Mouse (Mus musculus) forebrain, postnatal 0 days (tissue): Measurements from ENCODE around the gene Ywhah. TPM values are rescaled to one million over a fixed set of nuclear protein-coding genes. Genes with fewer than 3 reads are reported as not detected.
A peak's percentile ranks its signal among the peaks of the same experiment; 100 is the strongest.

ENCODE experiments used
- ATAC-seq: fragments of 200-750 bp; cut with Nextera tagmentation; 2 replicates; pipeline ENCODE4 v1.8.0; 2017; ENCODE audit warnings: mild to moderate bottlenecking, moderate library complexity
- DNase-seq: peaks from one replicate; pipeline ENCODE4 v3.0.0-alpha.2; 2015
- H3K27ac ChIP-seq: fragments of 300-500 bp; sonication (generic); 2 replicates; pipeline ENCODE4 v1.5.1; 2014; ENCODE audit warnings: low read depth, mild to moderate bottlenecking, antibody characterized with exemption, low read length, moderate library complexity, mixed read lengths
- H3K27me3 ChIP-seq: fragments of 300-500 bp; sonication (generic); 2 replicates; pipeline ENCODE4 v1.6.1; 2014; ENCODE audit warnings: mild to moderate bottlenecking, low read length, mixed read lengths; ENCODE audit not compliant: insufficient read depth
- H3K36me3 ChIP-seq: fragments of 300-500 bp; sonication (generic); 2 replicates; pipeline ENCODE4 v1.6.1; 2014; ENCODE audit warnings: mild to moderate bottlenecking, moderate library complexity; ENCODE audit not compliant: insufficient read depth
- H3K4me1 ChIP-seq: fragments of 300-500 bp; sonication (generic); 2 replicates; pipeline ENCODE4 v1.6.1; 2014; ENCODE audit warnings: antibody characterized with exemption; ENCODE audit not compliant: insufficient read depth
- H3K4me2 ChIP-seq: fragments of 300-500 bp; sonication (generic); 2 replicates; pipeline ENCODE4 v1.6.1; 2014; ENCODE audit warnings: low read depth, mild to moderate bottlenecking, moderate library complexity
- H3K4me3 ChIP-seq: fragments of 300-500 bp; sonication (generic); 2 replicates; pipeline ENCODE4 v1.5.1; 2014; ENCODE audit warnings: low read depth, low read length, mixed read lengths
- H3K9ac ChIP-seq: fragments of 300-500 bp; sonication (generic); 2 replicates; pipeline ENCODE4 v1.6.1; 2014; ENCODE audit warnings: mild to moderate bottlenecking
- H3K9me3 ChIP-seq: fragments of 300-500 bp; sonication (generic); 2 replicates; pipeline ENCODE4 v1.6.1; 2016; ENCODE audit warnings: low read length
- CTCF ChIP-seq: sonication (generic); IDR thresholded peaks from 2 replicates; pipeline ENCODE4 v1.5.1; 2016; ENCODE audit warnings: antibody characterized with exemption, control low read depth, low read depth
- WGBS: fragments of 180-500 bp; shearing (Covaris S2); extraction: QIAGEN DNeasy Blood & Tissue Kit; methylation state at CpG from one replicate; pipeline ENCODE4 v1.1.7; 2014; 5-methylcytosine and 5-hydroxymethylcytosine counted together
- polyA plus RNA-seq: library from polyadenylated mRNA; unstranded; fragments of >200 nt; fragmentation: Nextera tagmentation; extraction: Ambion mirVana; gene quantifications from 2 replicates; pipeline ENCODE4 v1.2.1, GENCODE M21; 2015
- total RNA-seq: library from RNA; depleted of rRNA; stranded (reverse); fragments of >200 nt; gene quantifications from 2 replicates; pipeline ENCODE4 v1.2.3, GENCODE M21; 2014

Gene Ywhah
- total and polyA plus RNA-seq, 2 experiments from 2014 or later = 549 to 971 TPM

DNA sequence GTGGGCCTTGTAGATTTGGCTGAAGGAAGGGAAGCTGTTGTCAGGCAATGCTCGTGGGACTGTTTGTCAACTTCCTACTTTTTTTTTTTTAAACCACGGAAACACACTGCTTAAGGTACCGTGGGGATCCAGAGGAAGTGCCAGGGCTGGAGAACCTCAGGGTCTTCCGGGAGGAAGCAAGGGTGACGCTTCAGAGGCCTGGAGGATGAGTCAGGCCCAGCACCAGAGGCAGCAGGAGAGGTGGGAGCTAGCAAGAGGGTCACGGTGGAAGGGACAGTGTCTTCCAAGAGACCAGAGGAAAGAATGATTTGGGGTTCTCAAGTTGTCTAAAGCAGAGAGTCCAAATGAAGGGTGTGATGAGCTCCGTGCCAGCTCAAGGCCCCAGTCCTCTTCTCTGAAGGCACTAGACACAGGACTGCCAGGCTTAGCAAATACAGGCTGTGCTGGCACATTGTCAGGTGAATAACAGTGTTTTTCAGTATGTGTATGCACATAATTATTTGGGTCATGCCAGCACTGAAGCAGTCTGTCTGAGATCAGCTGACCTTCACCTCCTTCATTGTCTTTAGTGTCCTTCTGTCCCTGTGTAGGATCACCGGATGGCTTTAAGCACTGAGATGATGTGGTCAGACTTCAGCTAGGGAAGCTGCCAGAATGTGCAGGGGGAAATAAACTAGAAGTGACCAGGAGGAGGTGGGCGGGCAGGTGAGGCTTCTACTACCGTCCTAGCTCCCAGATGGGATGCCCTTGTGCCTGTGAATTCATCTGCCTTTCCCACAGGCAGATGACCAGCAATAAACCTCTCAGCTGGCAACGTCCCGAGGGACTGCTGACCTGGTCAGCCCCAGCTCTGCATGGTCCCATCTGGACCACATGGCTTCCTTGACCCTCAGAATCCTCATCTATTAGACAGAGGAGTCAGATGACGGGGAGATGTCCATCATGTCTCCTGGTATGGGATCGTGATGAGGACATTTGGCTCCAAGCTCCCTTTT lies 8.5 kb upstream of the Ywhah start:
- peaks cover 31% of the 10 kb centered on the region for H3K4me1 ChIP-seq
- no peaks in the 10 kb centered on the region for H3K36me3 ChIP-seq
- DNase-seq (no peak), ATAC-seq (no peak)
- no peak overlapping the region for H3K4me2 ChIP-seq
- no peaks in the 10 kb centered on the region for H3K9me3 ChIP-seq
- 78% methylated on average over 14 of the region's 14 CpGs for WGBS
- TF ChIP-seq CTCF = no peak
- no peak overlapping the region for H3K4me3 ChIP-seq
- H3K27ac ChIP-seq = 0 out of 2 replicates have a peak overlapping the region, but pooled peaks have one; percentile 40
- H3K9ac ChIP-seq = no peak overlapping the region
- H3K27me3 ChIP-seq = no peaks in the 10 kb centered on the region

- WGBS = 23% methylated on average over 15 of the region's 15 CpGs
- DNase-seq (peak; percentile 46), ATAC-seq (peak; percentile 50)
- peak overlapping the region; percentile 18; the same call in 1 of the 2 replicates for H3K9ac ChIP-seq
- H3K27me3 ChIP-seq = no peaks in the 10 kb centered on the region
- H3K4me2 ChIP-seq = 0 out of 2 replicates have a peak overlapping the region, but pooled peaks have one; percentile 10
- no peaks in the 10 kb centered on the region for H3K36me3 ChIP-seq
- peaks cover 19% of the 10 kb centered on the region for H3K4me1 ChIP-seq
- no peak for TF ChIP-seq CTCF
- H3K27ac ChIP-seq = peak overlapping the region; percentile 40; the same call in 1 of the 2 replicates
- H3K9me3 ChIP-seq = no peaks in the 10 kb centered on the region
- no peak overlapping the region for H3K4me3 ChIP-seq
Measured at GRCm38 (mm10) chr5:33011132-33012106, 7.2 kb upstream of the Ywhah start.

- Histone ChIP-seq H3K27ac (no peak overlapping the region), H3K36me3 (no peaks in the 10 kb centered on the region), H3K4me3 (no peak overlapping the region), H3K9ac (no peak overlapping the region), H3K9me3 (no peaks in the 10 kb centered on the region), H3K4me1 (peaks cover 24% of the 10 kb centered on the region), H3K4me2 (no peak overlapping the region), H3K27me3 (no peaks in the 10 kb centered on the region)
- DNase-seq = no peak
- no peak for TF ChIP-seq CTCF
- WGBS = 62% methylated on average over 1 of the region's 1 CpGs
- ATAC-seq = no peak
Measured at GRCm38 (mm10) chr5:33014096-33014495, 4.5 kb upstream of the Ywhah start.

DNA sequence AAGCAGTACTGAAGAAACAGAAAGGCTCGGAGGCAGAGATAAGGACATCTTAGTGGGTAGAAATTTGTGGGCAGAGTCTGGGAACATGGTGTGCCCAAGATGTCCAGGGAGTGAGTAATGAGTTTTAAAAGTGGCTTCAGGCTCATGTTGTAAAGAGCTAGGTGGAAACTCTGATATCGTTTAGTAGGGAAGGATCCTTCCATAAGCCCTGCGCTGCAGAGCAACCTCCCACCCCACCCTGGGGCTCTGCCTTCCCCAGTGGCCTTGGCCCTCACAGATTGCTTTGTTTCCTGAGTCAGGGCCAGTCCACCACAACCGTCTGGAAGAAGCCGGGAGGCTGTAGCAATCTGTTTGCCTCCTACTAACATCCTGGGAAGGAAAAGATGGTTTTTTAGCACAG lies 3.0 kb upstream of the Ywhah start:
- ATAC-seq (no peak), DNase-seq (no peak)
- no peak for TF ChIP-seq CTCF
- Histone ChIP-seq H3K4me1 (peaks cover 22% of the 10 kb centered on the region), H3K9me3 (no peaks in the 10 kb centered on the region), H3K4me2 (no peak overlapping the region), H3K4me3 (no peak overlapping the region), H3K27ac (no peak overlapping the region), H3K27me3 (no peaks in the 10 kb centered on the region), H3K9ac (no peak overlapping the region), H3K36me3 (no peaks in the 10 kb centered on the region)
- WGBS = 76% methylated on average over 5 of the region's 5 CpGs

DNA sequence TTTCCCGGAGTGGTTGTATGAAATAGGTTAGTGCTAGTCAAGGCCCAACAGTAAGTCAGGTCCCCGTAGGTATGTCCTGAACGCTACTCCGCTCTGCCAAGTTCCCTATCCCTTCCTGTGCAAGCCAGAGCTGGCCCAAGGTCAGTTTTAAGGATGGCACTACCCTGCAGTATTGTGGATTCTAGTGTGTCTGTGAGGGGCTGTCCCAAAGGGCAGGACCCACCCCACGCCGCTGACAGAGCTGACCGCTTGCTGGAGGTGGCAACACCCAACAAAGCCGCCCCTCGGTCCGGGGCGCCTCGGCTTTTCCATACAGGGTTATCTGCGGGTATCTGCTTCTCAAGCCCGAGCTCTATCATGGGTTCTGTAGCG lies 441 bp upstream of the Ywhah start:
- Histone ChIP-seq H3K27ac (peak overlapping the region; percentile 96), H3K4me2 (peak overlapping the region; percentile 74), H3K4me1 (peaks cover 25% of the 10 kb centered on the region), H3K9ac (peak overlapping the region; percentile 84), H3K27me3 (no peaks in the 10 kb centered on the region), H3K36me3 (no peaks in the 10 kb centered on the region), H3K9me3 (no peaks in the 10 kb centered on the region), H3K4me3 (peak overlapping the region; percentile 87)
- DNase-seq = no peak
- 2% methylated on average over 15 of the region's 15 CpGs for WGBS
- TF ChIP-seq CTCF = no peak
- peak; percentile 21; the same call in 1 of the 2 replicates for ATAC-seq

DNA sequence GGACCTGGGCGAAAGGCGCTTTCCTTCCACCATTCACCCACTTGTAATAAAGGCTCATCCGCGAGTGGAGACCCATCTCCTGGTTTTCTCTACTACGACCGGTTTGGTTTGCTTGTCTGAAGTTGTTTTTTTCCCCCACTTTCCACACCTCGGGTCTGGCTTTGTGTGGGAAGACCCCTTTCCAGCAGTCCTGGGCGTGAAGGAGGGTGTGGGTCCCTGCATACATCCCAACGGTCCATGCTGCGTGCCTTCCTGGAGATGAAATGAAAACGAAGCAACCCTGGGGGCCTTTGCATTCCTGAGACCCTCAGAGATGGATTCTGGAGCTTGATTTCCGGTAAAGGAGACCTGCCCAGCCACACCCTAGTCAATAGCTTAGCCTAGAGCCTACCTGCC lies 808 bp downstream of the Ywhah start:
- peak overlapping the region; percentile 96 for H3K27ac ChIP-seq
- H3K4me1 ChIP-seq = peaks cover 35% of the 10 kb centered on the region
- peak overlapping the region; percentile 51 for H3K4me2 ChIP-seq
- TF ChIP-seq CTCF = no peak
- peak overlapping the region; percentile 87 for H3K4me3 ChIP-seq
- peak overlapping the region; percentile 84 for H3K9ac ChIP-seq
- H3K27me3 ChIP-seq = no peaks in the 10 kb centered on the region
- H3K9me3 ChIP-seq = no peaks in the 10 kb centered on the region
- peak; percentile 56 for DNase-seq
- 0% methylated on average over 12 of the region's 12 CpGs for WGBS
- H3K36me3 ChIP-seq = no peaks in the 10 kb centered on the region
- ATAC-seq = no peak
